Mouse (Mus musculus): ENCODE measurements at regions not wholly inside any gene's neighbourhood (a gene's known extent, or its start where the extent isn't known, plus 50 kb on each side); places are given as distances from the start of the nearest gene placed in this dataset.
A peak's percentile ranks its signal among the peaks of the same experiment; 100 is the strongest.

- no peak for DNase-seq (ENCODE audit: low read depth, low spot score)
Observed at GRCm38 (mm10) chr16:77537351-77537750, 64.5 kb downstream of the Gm11146 start.

GRCm38 (mm10) chr16:77536746-77537145 is 65.1 kb downstream of the Gm11146 start:
- DNase-seq (ENCODE audit: low read depth, low spot score) = peak; percentile 70

DNA sequence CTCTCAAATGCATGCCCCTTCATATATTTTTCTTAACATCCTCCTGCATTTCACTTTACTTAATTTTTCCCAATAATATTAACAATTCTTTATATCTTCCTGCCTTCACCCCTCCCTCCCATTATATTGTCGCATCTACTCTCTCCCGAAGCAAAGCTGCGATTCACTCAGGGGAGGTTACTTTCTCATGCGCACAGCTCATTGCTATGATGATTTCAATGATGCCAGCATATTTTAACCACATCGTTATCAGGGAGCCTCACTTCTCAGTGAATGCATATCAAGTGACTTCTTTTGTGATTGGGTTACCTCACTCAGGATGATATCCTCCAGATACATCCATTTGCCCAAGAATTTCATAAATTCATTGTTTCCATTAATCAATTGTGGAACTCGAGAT is 65.6 kb downstream of the Gm11146 start:
- DNase-seq (ENCODE audit: low read depth, low spot score) = peak; percentile 16

GRCm38 (mm10) chr16:77535021-77535420 is 66.9 kb downstream of the Gm11146 start:
- DNase-seq (ENCODE audit: low read depth, low spot score) = peak; percentile 17

- peak; percentile 38 for DNase-seq (ENCODE audit: low read depth, low spot score)
Observed at GRCm38 (mm10) chr16:77531596-77531995, 70.3 kb downstream of the Gm11146 start.

- no peak for DNase-seq (ENCODE audit: low read depth, low spot score)
Observed at GRCm38 (mm10) chr16:77527951-77528350, 73.9 kb downstream of the Gm11146 start.

GRCm38 (mm10) chr16:77514606-77515005 is 87.3 kb downstream of the Gm11146 start:
- no peak for DNase-seq (ENCODE audit: low read depth, low spot score)

DNA sequence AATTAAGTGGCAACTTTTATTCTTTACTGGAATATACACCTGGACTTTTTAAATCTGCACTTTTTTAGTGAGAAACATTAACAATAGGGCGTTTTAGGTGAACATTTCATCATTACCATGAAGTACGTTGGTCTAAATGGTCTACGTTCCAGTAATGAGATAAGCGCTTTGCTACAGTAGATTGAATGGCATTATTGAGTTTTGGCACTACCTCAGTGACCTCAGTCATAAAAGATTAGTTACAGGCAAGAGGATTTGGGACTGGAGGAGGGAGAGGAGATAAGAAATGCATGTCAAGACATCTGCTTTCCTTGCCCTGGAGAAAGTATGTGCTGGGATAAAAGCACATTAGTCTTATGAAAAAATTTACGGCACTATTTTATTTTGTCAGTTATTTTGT is 98.3 kb downstream of the Gm11146 start:
- DNase-seq (ENCODE audit: low read depth, low spot score) = no peak

DNA sequence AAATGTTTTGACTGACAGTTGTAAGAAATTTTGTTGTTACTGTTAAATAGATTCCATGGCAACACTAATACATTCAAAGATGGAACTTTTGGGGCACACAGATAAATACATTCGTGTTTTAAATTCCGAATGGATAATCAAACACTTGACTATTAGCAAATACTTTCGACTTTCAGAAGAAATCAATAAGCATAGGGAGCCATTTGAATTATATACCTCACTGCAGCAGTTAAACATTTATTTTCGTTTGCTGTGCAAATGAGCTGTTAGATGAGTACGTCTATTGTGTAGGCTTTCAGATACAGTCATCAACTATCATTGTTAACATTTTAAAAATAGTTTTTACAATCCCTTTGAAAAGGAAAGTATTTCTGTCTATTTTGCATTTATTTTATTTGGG is 99.0 kb downstream of the Gm11146 start:
- no peak for DNase-seq (ENCODE audit: low read depth, low spot score)

- DNase-seq (ENCODE audit: low read depth, low spot score) = no peak
Observed at GRCm38 (mm10) chr16:77502026-77502425, 99.9 kb downstream of the Gm11146 start.

DNA sequence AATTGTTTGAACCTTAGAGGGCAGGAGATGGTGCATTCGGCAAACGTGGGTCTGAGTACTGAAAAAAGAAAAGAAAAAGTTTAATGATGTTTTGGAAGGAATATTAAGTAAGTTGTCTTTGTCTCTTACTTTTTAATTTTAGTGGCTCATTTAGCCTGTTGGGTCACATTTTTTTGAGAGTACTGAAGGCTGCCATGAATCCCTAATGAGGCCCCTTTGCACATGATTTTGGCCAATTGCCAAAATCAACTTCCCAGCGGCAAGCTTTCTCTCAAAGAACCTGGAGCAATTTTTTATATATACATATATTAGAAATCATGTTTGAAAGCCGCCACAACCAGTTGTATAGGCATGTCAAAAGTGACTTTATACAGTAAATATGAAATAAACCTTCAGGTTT is 100.9 kb downstream of the Gm11146 start:
- DNase-seq (ENCODE audit: low read depth, low spot score) = peak; percentile 45

- DNase-seq (ENCODE audit: low read depth, low spot score) = no peak
Observed at GRCm38 (mm10) chr16:77500413-77500812, 101.5 kb downstream of the Gm11146 start.

- peak; percentile 53 for DNase-seq (ENCODE audit: low read depth, low spot score)
Observed at GRCm38 (mm10) chr16:77499537-77500301, 102.2 kb downstream of the Gm11146 start.

- no peak for DNase-seq (ENCODE audit: low read depth, low spot score)
Observed at GRCm38 (mm10) chr16:77495310-77495709, 106.6 kb downstream of the Gm11146 start.

DNA sequence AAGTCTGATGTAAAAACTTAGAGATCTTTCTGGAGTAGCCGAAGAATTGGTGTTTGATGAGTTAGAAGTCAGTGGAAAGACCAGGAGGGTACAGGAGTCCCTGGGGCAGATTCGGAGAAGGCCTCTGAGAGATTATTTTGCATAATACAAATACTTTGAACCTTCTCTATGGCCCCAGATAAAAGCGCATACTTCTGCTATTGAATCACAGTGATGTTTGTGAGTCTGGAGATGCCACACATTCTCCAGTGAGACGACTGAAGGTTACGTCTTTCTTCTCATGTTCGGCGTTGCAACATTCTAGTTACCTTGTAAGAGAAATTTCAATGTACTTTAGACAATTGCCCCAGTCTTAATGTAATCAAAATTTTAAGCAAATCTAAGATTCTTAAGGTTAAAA is 107.9 kb downstream of the Gm11146 start:
- DNase-seq (ENCODE audit: low read depth, low spot score) = no peak

DNA sequence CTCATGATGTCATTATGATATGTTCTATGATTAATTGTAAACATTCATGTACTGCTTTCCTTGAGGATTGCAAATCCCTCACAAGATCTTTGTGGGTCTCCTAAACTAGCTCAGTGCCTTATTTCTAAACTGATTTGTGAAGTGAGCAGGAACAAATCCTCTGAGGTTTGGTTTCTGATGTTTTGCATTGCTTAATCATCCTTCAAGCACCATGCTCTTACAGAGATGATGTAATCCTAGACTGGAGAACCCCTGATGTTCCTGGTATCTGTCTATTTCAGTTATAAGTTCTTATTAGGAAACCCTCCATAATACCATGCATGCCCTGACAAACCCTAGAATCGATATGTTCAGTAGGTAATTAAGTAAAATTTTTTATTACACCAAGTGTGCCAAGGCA is 113.7 kb downstream of the Gm11146 start:
- no peak for DNase-seq (ENCODE audit: low read depth, low spot score)

DNA sequence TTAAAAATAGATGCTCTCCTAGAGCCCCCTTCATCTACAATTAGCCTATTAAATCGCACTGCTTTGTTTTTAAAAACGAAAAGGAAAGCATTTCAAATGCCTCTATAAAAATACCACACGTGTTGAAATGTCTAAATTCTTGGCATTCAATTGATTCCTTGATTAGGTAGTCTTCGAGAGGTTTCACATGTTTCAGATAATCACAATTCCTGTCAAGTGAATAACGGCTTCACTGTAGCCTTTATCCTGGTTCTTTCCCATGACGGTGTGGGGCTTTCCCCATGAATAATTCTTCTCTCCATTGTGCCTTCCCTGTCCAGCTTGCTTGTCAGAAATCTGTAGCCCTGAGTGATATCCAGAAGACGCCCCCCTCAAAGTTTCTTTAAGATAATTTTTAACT is 122.1 kb downstream of the Gm11146 start:
- no peak for DNase-seq (ENCODE audit: low read depth, low spot score)

- DNase-seq (ENCODE audit: low read depth, low spot score) = no peak
Observed at GRCm38 (mm10) chr16:77471868-77472267, 130.0 kb downstream of the Gm11146 start.

- no peak for DNase-seq (ENCODE audit: low read depth, low spot score)
Observed at GRCm38 (mm10) chr16:77469903-77470302, 132.0 kb downstream of the Gm11146 start.

GRCm38 (mm10) chr16:77469328-77469875 is 132.5 kb downstream of the Gm11146 start:
- DNase-seq (ENCODE audit: low read depth, low spot score) = no peak

DNA sequence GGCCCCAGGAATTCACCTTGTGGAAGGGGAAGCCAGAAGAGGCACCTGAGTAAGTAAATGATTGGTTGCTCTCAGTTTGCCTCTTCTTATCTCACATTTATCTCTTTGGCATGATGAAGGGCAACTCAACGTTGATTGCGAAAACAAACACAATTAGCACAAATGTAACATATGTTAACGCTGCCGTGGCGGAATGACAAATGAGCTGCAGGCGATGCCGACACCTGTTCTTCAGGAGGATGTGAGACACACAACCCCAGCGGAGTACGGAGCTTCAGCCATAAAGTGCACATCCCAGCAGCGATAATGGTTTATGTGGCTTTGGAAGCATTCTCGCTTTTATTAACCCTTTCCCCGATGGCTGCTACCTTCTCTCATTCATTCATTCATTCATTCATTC is 134.7 kb downstream of the Gm11146 start:
- DNase-seq (ENCODE audit: low read depth, low spot score) = no peak

DNA sequence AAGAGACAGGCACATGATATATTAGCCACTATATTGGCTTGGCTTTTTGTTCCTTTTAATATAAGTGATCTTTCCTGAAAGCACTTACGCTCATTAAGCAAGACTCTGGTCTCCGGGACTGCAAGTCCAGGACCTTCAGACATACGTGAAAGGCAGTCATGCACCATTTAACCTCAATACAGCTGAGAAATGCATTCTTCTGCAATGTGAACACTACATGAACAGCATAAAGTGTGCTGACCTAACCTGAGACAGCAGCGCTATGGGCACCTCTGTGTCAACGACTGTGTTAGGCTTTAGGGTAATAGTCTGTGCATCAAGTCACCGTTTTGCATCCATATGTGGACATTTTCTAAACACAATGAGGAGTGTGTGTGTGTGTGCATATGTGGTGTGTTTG is 137.3 kb downstream of the Gm11146 start:
- DNase-seq (ENCODE audit: low read depth, low spot score) = peak; percentile 45

GRCm38 (mm10) chr16:77461922-77462321 is 140.0 kb downstream of the Gm11146 start:
- DNase-seq (ENCODE audit: low read depth, low spot score) = peak; percentile 41
